Mouse (Mus musculus): ENCODE data around the gene St6galnac4. TPM values are rescaled to one million over a fixed set of nuclear protein-coding genes. Genes with fewer than 3 reads are reported as not detected.
A peak's percentile ranks its signal among the peaks of the same experiment; 100 is the strongest.

St6galnac4 gene
- polyA plus RNA-seq, 1 experiment from 2014 or later: 15.7 TPM

DNA sequence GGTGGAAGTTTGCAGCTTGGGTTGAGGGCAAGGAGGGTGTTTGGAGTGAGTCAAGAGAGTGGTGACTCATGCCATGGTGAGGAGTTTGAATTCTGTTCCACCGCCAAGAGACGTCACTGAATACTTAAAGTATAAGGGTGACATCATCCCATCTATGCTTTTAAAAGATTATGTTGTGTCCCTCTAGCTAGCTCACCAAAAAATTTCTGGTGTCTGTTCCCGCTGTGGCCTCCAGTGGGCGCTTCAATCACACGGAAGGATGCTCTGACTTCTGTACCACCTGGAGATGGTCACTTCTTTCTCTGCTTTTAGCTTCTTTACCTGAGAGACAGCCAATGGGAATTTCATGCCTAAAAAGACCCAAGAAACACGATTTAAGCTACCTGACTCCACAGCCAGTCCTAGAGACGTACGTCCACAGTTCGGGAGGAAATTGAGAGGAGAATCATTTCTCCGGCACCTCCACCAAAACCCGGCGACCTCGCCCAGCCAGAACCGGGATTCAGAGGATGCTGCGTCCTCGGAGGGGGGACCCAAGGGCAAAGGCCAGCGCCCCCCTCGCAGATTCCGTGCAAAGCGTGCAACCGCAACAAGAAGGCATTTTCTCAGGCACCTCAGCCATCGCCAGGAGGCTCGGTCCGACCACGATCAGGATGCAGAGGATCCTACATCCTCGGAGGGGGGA lies 11.9 kb upstream of the St6galnac4 start:
- Histone ChIP-seq H3K27me3 (ENCODE audit: poor library complexity, severe bottlenecking) (peaks cover 42% of the 10 kb centered on the region), H3K4me3 (peak overlapping the region; percentile 70), H3K9me3 (no peaks in the 10 kb centered on the region), H3K4me1 (peaks cover 35% of the 10 kb centered on the region), H3K27ac (peak overlapping the region; percentile 77), H3K36me3 (replicated peaks) (peaks cover 14% of the 10 kb centered on the region)
- WGBS: 2% methylated on average over 26 of the region's 26 CpGs
- DNase-seq (ENCODE audit: extremely low spot score, low spot score): peak; percentile 57

DNA sequence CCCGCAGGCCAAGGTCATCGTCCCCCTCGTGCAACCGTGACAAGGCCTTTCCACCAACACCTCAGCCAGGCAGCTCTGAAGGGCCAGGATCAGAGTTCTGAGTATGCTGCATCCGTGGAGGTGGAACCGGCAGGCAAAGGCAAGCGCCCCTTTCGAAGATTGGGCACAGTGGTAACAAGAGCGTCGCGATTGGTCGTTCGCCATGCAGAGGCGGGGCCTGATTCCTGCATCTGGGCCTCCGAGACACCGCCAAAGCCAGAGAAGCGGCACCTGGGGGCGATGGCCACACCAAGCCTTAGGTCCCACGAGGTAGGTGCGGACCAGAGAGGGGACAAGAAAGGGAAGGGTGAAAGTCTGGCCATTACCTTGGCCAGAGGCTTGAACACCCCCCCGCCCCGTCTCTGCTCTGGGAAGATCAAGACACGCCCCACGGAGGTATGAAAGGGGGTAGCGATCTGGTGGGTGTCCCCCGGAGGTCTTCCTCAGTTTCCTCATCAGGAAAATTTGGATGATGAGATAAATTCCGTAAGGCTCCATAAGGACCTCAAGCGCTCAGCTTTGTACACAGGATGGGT lies 11.2 kb upstream of the St6galnac4 start, which contains the start of gene 9430097D07Rik:
TSS of gene 9430097D07Rik (minus strand) at position 99 of the 575 bp plus-strand sequence.
- peaks cover 35% of the 10 kb centered on the region for H3K4me1 ChIP-seq
- peak within 1 kb of the TSS; percentile 77 for H3K27ac ChIP-seq
- peak; percentile 69 for DNase-seq (ENCODE audit: extremely low spot score, low spot score)
- H3K36me3 ChIP-seq (replicated peaks): peaks cover 14% of the 10 kb centered on the region
- peak within 1 kb of the TSS; percentile 70 for H3K4me3 ChIP-seq
- peaks cover 49% of the 10 kb centered on the region for H3K27me3 ChIP-seq (ENCODE audit: poor library complexity, severe bottlenecking)
- 4% methylated on average over 28 of the region's 28 CpGs for WGBS
- H3K9me3 ChIP-seq: no peaks in the 10 kb centered on the region

DNA sequence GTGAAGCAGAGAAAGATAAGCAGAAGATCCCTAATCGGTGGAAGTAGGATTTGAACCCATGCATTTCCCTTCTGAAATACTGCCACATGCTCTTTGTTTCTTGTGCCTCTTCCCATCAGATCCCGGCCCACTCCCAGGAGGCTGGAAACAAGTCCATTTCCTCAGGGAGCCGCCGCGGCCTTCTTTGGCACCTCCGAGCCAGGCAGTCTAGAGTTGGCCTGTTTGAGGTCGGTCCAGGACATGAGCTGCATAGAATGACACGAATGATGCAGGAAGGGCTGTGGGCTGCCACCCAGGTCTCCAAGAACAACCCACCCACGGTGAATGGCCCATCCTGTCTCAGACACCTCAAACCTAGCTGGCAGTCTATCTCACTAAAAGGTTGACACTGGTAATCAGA lies 10.4 kb upstream of the St6galnac4 start:
- peaks cover 57% of the 10 kb centered on the region for H3K27me3 ChIP-seq (ENCODE audit: poor library complexity, severe bottlenecking)
- no peak overlapping the region for H3K27ac ChIP-seq
- no peaks in the 10 kb centered on the region for H3K9me3 ChIP-seq
- DNase-seq (ENCODE audit: extremely low spot score, low spot score): no peak
- H3K4me3 ChIP-seq: no peak overlapping the region
- peaks cover 34% of the 10 kb centered on the region for H3K4me1 ChIP-seq
- 89% methylated on average over 9 of the region's 9 CpGs for WGBS
- H3K36me3 ChIP-seq (replicated peaks): peaks cover 14% of the 10 kb centered on the region

DNA sequence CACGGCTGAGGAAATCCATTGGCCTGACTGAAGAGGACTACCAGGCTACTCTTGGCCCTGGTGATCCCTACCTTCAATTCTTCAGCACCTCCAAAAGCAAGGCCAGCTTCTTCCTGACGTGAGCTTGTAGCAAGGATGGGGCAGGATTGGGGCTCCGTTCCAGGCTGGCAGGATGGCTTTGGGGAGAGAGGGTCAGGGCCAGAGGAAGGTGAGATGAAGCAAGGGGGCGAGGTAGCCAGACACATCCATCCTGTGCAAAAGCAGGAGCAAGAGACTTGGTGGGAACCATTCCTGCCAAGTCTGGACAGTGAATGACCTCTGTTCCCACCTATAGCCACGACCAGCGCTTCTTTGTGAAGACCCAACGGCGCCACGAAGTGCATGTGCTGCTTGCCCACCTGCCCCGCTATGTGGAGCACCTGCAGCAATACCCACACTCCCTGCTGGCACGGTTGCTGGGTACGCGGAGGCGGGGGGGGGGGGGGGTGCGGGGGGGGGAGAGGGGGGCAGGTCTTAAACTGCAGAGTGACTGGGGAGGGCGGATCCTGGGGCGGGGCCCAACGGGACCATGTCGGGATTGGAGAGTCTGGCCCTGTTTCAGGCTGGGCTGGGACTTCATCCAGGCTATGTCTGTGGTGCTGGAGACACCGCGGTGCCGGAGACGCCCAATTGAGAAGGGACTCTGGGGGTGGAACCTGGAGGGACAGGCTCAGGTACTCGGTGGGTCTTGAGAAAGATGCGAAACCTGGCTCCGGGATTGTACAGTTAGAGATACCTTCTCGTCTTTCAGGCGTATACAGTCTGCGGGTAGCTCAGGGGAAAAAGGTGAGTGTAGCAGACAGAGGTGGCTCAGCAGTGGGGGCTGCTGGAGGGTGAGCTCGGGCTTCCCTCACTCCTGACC lies 8.5 kb upstream of the St6galnac4 start:
- WGBS: 42% methylated on average over 25 of the region's 30 CpGs
- peaks cover 37% of the 10 kb centered on the region for H3K4me1 ChIP-seq

GRCm38 (mm10) chr2:32581450-32582095 lies 5.3 kb upstream of the St6galnac4 start:
- H3K36me3 ChIP-seq (replicated peaks): no peaks in the 10 kb centered on the region

More for the DNA sequence above, 8.5 kb upstream of the St6galnac4 start:
- Histone ChIP-seq H3K4me3 (no peak overlapping the region), H3K9me3 (no peaks in the 10 kb centered on the region), H3K36me3 (replicated peaks) (peaks cover 2% of the 10 kb centered on the region), H3K27ac (no peak overlapping the region), H3K27me3 (ENCODE audit: poor library complexity, severe bottlenecking) (peaks cover 74% of the 10 kb centered on the region)
- no peak for DNase-seq (ENCODE audit: extremely low spot score, low spot score)

GRCm38 (mm10) chr2:32582830-32583799 lies 3.8 kb upstream of the St6galnac4 start:
- Histone ChIP-seq H3K27me3 (ENCODE audit: poor library complexity, severe bottlenecking) (peaks cover 74% of the 10 kb centered on the region), H3K27ac (peak overlapping the region; percentile 31; the same call in 1 of the 2 replicates)
- WGBS: 16% methylated on average over 37 of the region's 37 CpGs

More at GRCm38 (mm10) chr2:32581450-32582095, 5.3 kb upstream of the St6galnac4 start:
- 35% methylated on average over 19 of the region's 19 CpGs for WGBS
- peak; percentile 45 for DNase-seq (ENCODE audit: extremely low spot score, low spot score)
- peaks cover 34% of the 10 kb centered on the region for H3K4me1 ChIP-seq
- H3K9me3 ChIP-seq: no peaks in the 10 kb centered on the region
- H3K4me3 ChIP-seq: peak overlapping the region; percentile 43
- 0 out of 2 replicates have a peak overlapping the region, but pooled peaks have one; percentile 44 for H3K27ac ChIP-seq
- peaks cover 80% of the 10 kb centered on the region for H3K27me3 ChIP-seq (ENCODE audit: poor library complexity, severe bottlenecking)

GRCm38 (mm10) chr2:32585149-32585714 lies 1.7 kb upstream of the St6galnac4 start:
- no peak for DNase-seq (ENCODE audit: extremely low spot score, low spot score)
- Histone ChIP-seq H3K4me1 (peaks cover 58% of the 10 kb centered on the region), H3K4me3 (no peak overlapping the region), H3K27me3 (ENCODE audit: poor library complexity, severe bottlenecking) (peaks cover 56% of the 10 kb centered on the region), H3K36me3 (replicated peaks) (no peaks in the 10 kb centered on the region), H3K27ac (no peak overlapping the region), H3K9me3 (no peaks in the 10 kb centered on the region)
- WGBS: 83% methylated on average over 7 of the region's 7 CpGs

More at GRCm38 (mm10) chr2:32582830-32583799, 3.8 kb upstream of the St6galnac4 start:
- peak; percentile 82 for DNase-seq (ENCODE audit: extremely low spot score, low spot score)
- peak overlapping the region; percentile 40 for H3K4me3 ChIP-seq
- no peaks in the 10 kb centered on the region for H3K9me3 ChIP-seq
- peaks cover 50% of the 10 kb centered on the region for H3K4me1 ChIP-seq
- H3K36me3 ChIP-seq (replicated peaks): no peaks in the 10 kb centered on the region

GRCm38 (mm10) chr2:32587731-32588321 lies 931 bp downstream of the St6galnac4 start:
- Histone ChIP-seq H3K9me3 (no peaks in the 10 kb centered on the region), H3K4me1 (peaks cover 50% of the 10 kb centered on the region), H3K27ac (peak overlapping the region; percentile 83), H3K4me3 (peak overlapping the region; percentile 62), H3K27me3 (ENCODE audit: poor library complexity, severe bottlenecking) (peaks cover 31% of the 10 kb centered on the region), H3K36me3 (replicated peaks) (no peaks in the 10 kb centered on the region)
- DNase-seq (ENCODE audit: extremely low spot score, low spot score): no peak
- WGBS: 55% methylated on average over 9 of the region's 9 CpGs

DNA sequence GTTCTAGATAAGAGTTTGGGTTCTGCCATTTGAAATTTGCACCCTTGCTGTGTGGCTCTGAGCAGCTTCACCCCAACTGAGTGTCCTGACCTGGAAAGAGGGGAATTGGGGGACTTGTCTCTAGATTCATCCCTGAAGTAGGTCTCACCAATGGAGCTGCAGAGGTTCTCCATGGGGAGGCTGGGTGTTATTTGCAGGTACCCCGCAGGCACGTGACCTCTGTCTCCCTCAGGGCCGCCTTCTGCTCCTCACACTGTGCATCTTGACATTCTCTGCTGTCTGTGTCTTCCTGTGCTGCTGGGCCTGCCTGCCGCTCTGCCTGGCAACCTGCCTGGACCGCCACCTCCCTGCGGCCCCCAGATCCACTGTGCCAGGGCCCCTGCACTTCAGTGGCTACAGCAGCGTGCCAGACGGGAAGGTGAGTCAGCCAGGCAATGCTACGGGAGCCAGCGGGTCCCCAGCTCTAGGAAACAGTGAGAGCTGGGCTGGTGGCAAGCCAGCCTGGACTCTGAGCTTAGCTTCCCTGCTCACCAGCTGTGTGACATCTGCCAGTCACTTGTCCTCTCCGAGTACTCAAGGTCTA lies 2.4 kb downstream of the St6galnac4 start:
- H3K36me3 ChIP-seq (replicated peaks): 0 out of 2 replicates have a peak, but pooled peaks cover 2% of the 10 kb centered on the region
- no peak for DNase-seq (ENCODE audit: extremely low spot score, low spot score)
- peaks cover 39% of the 10 kb centered on the region for H3K4me1 ChIP-seq
- 75% methylated on average over 11 of the region's 11 CpGs for WGBS
- no peaks in the 10 kb centered on the region for H3K9me3 ChIP-seq
- H3K4me3 ChIP-seq: no peak overlapping the region
- H3K27me3 ChIP-seq (ENCODE audit: poor library complexity, severe bottlenecking): peaks cover 23% of the 10 kb centered on the region
- no peak overlapping the region; the same call in 1 of the 2 replicates for H3K27ac ChIP-seq

- Histone ChIP-seq H3K9me3 (no peaks in the 10 kb centered on the region), H3K27me3 (ENCODE audit: poor library complexity, severe bottlenecking) (peaks cover 16% of the 10 kb centered on the region), H3K36me3 (replicated peaks) (0 out of 2 replicates have a peak, but pooled peaks cover 5% of the 10 kb centered on the region), H3K27ac (no peak overlapping the region), H3K4me1 (peaks cover 39% of the 10 kb centered on the region), H3K4me3 (no peak overlapping the region)
- 85% methylated on average over 10 of the region's 10 CpGs for WGBS
- no peak for DNase-seq (ENCODE audit: extremely low spot score, low spot score)
Measured at GRCm38 (mm10) chr2:32590224-32590623, 3.3 kb downstream of the St6galnac4 start.

All from forebrain, embryonic 10.5 days (tissue).